Mouse (Mus musculus): ENCODE results near the gene Gtf2h5.

DNA sequence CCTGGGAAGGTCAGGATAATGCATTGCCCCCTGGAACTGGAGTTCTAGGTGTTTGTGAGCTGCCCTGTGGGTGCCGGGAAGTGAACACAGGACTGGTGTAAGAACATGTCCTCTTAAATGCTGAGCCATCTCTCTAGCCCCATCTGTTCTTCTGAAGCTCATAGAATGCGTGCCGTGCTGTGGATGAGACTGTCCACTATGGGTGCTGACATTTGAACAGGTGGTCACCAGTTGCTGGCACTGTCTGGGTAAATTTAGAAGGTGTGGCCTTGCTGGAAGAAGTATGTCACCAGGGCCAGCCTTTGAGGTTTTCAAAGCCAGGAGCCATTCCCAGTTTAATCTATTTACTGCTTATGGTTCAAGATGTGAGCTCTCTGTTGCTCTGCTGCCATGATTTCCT lies 22.7 kb downstream of the Gtf2h5 start:
- no peak for TF ChIP-seq MAFK (IDR thresholded peaks at IDR 0.05; ENCODE audit: insufficient read depth, low read depth, low read length)
- TF ChIP-seq CHD2 (IDR thresholded peaks at IDR 0.05; ENCODE audit: low read depth, low read length): no peak
- no peak for TF ChIP-seq ZNF384 (IDR thresholded peaks at IDR 0.05; ENCODE audit: low read depth, low read length)
- no peak for TF ChIP-seq HCFC1 (IDR thresholded peaks at IDR 0.05; ENCODE audit: borderline replicate concordance, insufficient read depth, low read length)
- TF ChIP-seq ZC3H11A (IDR thresholded peaks at IDR 0.05; ENCODE audit: borderline replicate concordance, low read depth, low read length): no peak
